Mouse (Mus musculus) midbrain, embryonic 16.5 days (tissue): Measurements from ENCODE around the gene Zscan4-ps1. TPM values are rescaled to one million over a fixed set of nuclear protein-coding genes. Genes with fewer than 3 reads are reported as not detected.
"Not testable (repeated sequence)": the region's sequence is repeated elsewhere in the genome, so short reads cannot be mapped to it uniquely, and the experiment has no call there.

Experiments
- ATAC-seq: fragments of 200-750 bp; cut with Nextera tagmentation; 2 replicates; pipeline ENCODE4 v1.8.0; 2017; ENCODE audit warnings: moderate TSS enrichment
- H3K27ac ChIP-seq: fragments of 300-500 bp; sonication (generic); 2 replicates; pipeline ENCODE4 v1.5.1; 2014; ENCODE audit warnings: mild to moderate bottlenecking, low read length, mixed read lengths
- H3K27me3 ChIP-seq: fragments of 300-500 bp; sonication (generic); 2 replicates; pipeline ENCODE4 v1.6.1; 2014; ENCODE audit warnings: low read depth, low read length, mixed read lengths; ENCODE audit not compliant: control insufficient read depth, insufficient read depth
- H3K36me3 ChIP-seq: fragments of 300-500 bp; sonication (generic); 2 replicates; pipeline ENCODE4 v1.6.1; 2014; ENCODE audit warnings: mild to moderate bottlenecking, low read length, moderate library complexity, mixed read lengths; ENCODE audit not compliant: control insufficient read depth, insufficient read depth
- H3K4me1 ChIP-seq: fragments of 300-500 bp; sonication (generic); 2 replicates; pipeline ENCODE4 v1.6.1; 2014; ENCODE audit warnings: mild to moderate bottlenecking, low read length, mixed read lengths; ENCODE audit not compliant: control insufficient read depth, insufficient read depth
- H3K4me2 ChIP-seq: fragments of 300-500 bp; sonication (generic); 2 replicates; pipeline ENCODE4 v1.6.1; 2014; ENCODE audit warnings: mild to moderate bottlenecking, low read length, mixed read lengths
- H3K4me3 ChIP-seq: fragments of 300-500 bp; sonication (generic); 2 replicates; pipeline ENCODE4 v1.5.1; 2014; ENCODE audit warnings: low read depth, mild to moderate bottlenecking, low read length, moderate library complexity, mixed read lengths
- H3K9ac ChIP-seq: fragments of 300-500 bp; sonication (generic); 2 replicates; pipeline ENCODE4 v1.6.1; 2014; ENCODE audit warnings: low read depth, low read length, mixed read lengths
- H3K9me3 ChIP-seq: fragments of 300-500 bp; sonication (generic); replicated peaks from 2 replicates; pipeline ENCODE4 v1.6.1; 2014; ENCODE audit warnings: mild to moderate bottlenecking, low read length, mixed read lengths; ENCODE audit not compliant: control insufficient read depth, poor library complexity, severe bottlenecking
- WGBS: fragments of 180-500 bp; shearing (Covaris S2); extraction: QIAGEN DNeasy Blood & Tissue Kit; methylation state at CpG from one replicate; pipeline ENCODE4 v1.1.7; 2014; 5-methylcytosine and 5-hydroxymethylcytosine counted together
- polyA plus RNA-seq: library from polyadenylated mRNA; unstranded; fragments of >200 nt; fragmentation: Nextera tagmentation; extraction: Ambion mirVana; gene quantifications from 2 replicates; pipeline ENCODE4 v1.2.1, GENCODE M21; 2015

Zscan4-ps1 gene
- polyA plus RNA-seq, result not detected in 2 replicates

GRCm38 (mm10) chr7:11069591-11069990, at the start of gene Zscan4-ps1:
Gene Zscan4-ps1, minus strand, starts transcription at chr7:11069691.
- not testable (repeated sequence) for ATAC-seq, H3K4me3 ChIP-seq, H3K27ac ChIP-seq, H3K9me3 ChIP-seq, H3K4me2 ChIP-seq, H3K27me3 ChIP-seq, H3K36me3 ChIP-seq, H3K4me1 ChIP-seq, H3K9ac ChIP-seq
- 89% methylated on average over 2 of the region's 2 CpGs for WGBS

Other genes starting within 250 kb of the Zscan4-ps1 start
- not detected in 2 replicates for gene Zscan4b, start 164.6 kb downstream of the Zscan4-ps1 start, polyA plus RNA-seq
- not detected in 2 replicates for gene Zscan4c, start 63.9 kb downstream of the Zscan4-ps1 start, polyA plus RNA-seq
- not detected in 2 replicates for gene Zscan4d, start 96.5 kb upstream of the Zscan4-ps1 start, polyA plus RNA-seq
- not detected in 2 replicates for gene Zscan4e, start 241.0 kb upstream of the Zscan4-ps1 start, polyA plus RNA-seq